Mouse (Mus musculus) limb, embryonic 10.5 days (tissue): ENCODE results near the gene Park7. TPM values are rescaled to one million over a fixed set of nuclear protein-coding genes. Genes with fewer than 3 reads are reported as not detected.

Experiments
- DNase-seq: peaks from one replicate; pipeline ENCODE4 v3.0.0-alpha.2; 2017; ENCODE audit warnings: low spot score
- H3K27ac ChIP-seq: fragments of 300-500 bp; sonication (generic); 2 replicates; pipeline ENCODE4 v1.5.1; 2016; ENCODE audit warnings: mild to moderate bottlenecking
- H3K27me3 ChIP-seq: fragments of 300-500 bp; sonication (generic); 2 replicates; pipeline ENCODE4 v1.6.1; 2016; ENCODE audit warnings: low read depth, mild to moderate bottlenecking; ENCODE audit not compliant: poor library complexity, severe bottlenecking
- H3K36me3 ChIP-seq: fragments of 300-500 bp; sonication (generic); 2 replicates; pipeline ENCODE4 v1.6.1; 2016; ENCODE audit warnings: mild to moderate bottlenecking, moderate library complexity
- H3K4me1 ChIP-seq: fragments of 300-500 bp; sonication (generic); 2 replicates; pipeline ENCODE4 v1.6.1; 2016
- H3K4me3 ChIP-seq: fragments of 300-500 bp; sonication (generic); 2 replicates; pipeline ENCODE4 v1.5.1; 2016; ENCODE audit warnings: mild to moderate bottlenecking, moderate library complexity
- H3K9me3 ChIP-seq: fragments of 300-500 bp; sonication (generic); replicated peaks from 2 replicates; pipeline ENCODE4 v1.6.1; 2016; ENCODE audit warnings: mild to moderate bottlenecking
- WGBS: fragments of 180-500 bp; shearing (Covaris S2); methylation state at CpG from one replicate; pipeline ENCODE4 v1.1.7; 2016; 5-methylcytosine and 5-hydroxymethylcytosine counted together
- polyA plus RNA-seq: library from polyadenylated mRNA; unstranded; fragments of >200 nt; fragmentation: Nextera tagmentation; extraction: Ambion mirVana; gene quantifications from 2 replicates; pipeline ENCODE4 v1.2.1, GENCODE M21; 2016

Park7 gene
- polyA plus RNA-seq, 1 experiment from 2014 or later, result 526 TPM

DNA sequence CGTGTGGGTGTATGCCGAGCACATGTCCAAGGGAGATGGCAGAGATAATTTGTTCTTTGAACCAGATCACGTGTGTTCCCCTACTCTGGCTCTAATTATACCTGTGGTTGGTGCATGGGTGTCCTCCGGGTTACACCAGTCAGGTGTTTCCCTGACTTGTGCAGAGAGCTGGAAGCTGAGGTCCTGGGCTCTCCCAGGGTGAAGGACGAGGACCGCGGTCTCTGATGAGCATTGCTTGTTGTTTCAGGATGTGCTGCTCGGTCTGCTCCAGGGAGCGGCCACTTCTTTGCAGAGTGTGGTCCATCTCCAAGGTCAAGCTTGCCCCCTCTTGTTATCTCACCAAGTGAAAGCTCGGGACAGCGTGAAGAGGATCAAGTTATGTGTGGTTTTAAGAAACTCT lies 48.2 kb downstream of the Park7 start:
- Histone ChIP-seq H3K4me3 (no peak overlapping the region), H3K9me3 (no peaks in the 10 kb centered on the region), H3K27me3 (no peaks in the 10 kb centered on the region), H3K27ac (no peak overlapping the region), H3K36me3 (peaks cover 48% of the 10 kb centered on the region), H3K4me1 (peaks cover 19% of the 10 kb centered on the region)
- 94% methylated on average over 11 of the region's 11 CpGs for WGBS
- DNase-seq, result no peak

- Histone ChIP-seq H3K36me3 (peaks cover 48% of the 10 kb centered on the region), H3K27ac (no peak overlapping the region)
- no peak for DNase-seq
These were observed 48.9 kb downstream of the Park7 start for GRCm38 (mm10) chr4:150865371-150865770.

DNA sequence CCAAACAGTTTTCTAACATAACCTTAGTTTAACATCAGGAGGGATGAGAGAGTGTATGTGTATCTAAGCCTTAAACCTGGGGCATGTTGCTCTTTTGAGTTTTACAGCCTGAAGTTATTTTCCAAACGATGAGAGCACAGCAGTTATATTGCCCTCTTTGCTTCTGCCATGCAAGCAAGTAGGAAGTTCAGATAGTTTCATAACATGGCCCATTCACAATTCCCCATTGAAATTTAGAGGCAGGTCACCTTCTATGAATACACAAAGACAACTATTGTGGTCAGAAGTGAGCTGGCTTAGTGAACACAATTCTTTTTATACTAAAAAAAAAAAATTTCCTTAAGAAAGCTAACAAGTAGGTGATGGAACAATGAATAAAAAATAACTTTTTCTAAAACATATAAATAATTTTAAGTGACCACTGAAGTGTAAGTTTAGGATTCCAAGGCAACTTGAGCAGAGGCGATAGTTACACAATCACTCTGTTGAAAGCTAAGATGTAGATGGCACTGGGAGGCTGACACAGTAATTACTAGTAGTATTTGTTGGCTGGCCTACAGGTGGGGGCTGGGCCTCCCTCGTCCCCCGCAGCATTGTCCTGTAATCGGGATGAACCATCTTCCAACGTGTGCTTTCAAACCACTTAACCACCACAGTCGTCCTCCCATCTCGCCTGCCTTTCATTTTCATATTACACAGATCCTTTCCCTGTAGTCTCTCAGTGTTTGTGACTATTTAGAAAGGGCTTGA lies 51.4 kb downstream of the Park7 start:
- no peak overlapping the region for H3K27ac ChIP-seq
- 69% methylated on average over 8 of the region's 8 CpGs for WGBS
- peaks cover 29% of the 10 kb centered on the region for H3K36me3 ChIP-seq
- no peak for DNase-seq
- H3K4me3 ChIP-seq, result no peak overlapping the region
- no peaks in the 10 kb centered on the region for H3K9me3 ChIP-seq
- no peaks in the 10 kb centered on the region for H3K27me3 ChIP-seq
- peaks cover 2% of the 10 kb centered on the region; the same call in 1 of the 2 replicates for H3K4me1 ChIP-seq

More at GRCm38 (mm10) chr4:150865371-150865770, 48.9 kb downstream of the Park7 start:
- Histone ChIP-seq H3K4me1 (peaks cover 15% of the 10 kb centered on the region; the same call in 1 of the 2 replicates), H3K9me3 (no peaks in the 10 kb centered on the region), H3K27me3 (no peaks in the 10 kb centered on the region), H3K4me3 (no peak overlapping the region)

GRCm38 (mm10) chr4:150861161-150861560 lies 53.1 kb downstream of the Park7 start:
- WGBS, result 87% methylated on average over 2 of the region's 2 CpGs
- Histone ChIP-seq H3K4me1 (peaks cover 11% of the 10 kb centered on the region), H3K27me3 (no peaks in the 10 kb centered on the region)

DNA sequence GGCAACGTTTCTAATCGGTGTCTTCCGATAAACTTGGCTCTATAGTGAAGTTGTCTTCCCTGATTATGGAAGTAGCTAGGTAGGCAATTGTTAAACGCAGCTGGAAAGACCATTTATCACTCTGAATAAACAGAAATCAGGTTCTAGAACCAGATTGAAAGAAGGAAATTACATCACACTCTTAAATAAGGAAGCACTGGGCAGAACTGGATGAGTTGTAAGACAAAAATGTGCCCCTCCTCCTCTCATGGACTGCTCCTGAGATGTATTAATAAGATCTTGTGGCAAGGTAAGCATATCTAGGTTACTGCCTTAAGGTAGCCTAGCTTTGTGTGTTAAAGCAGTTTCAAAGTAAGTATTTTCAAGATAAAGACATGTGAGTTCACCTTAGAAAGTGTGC lies 53.7 kb downstream of the Park7 start:
- DNase-seq, result no peak
- peaks cover 6% of the 10 kb centered on the region for H3K36me3 ChIP-seq
- no peak overlapping the region for H3K4me3 ChIP-seq
- H3K27ac ChIP-seq, result no peak overlapping the region
- H3K9me3 ChIP-seq, result no peaks in the 10 kb centered on the region
- peaks cover 17% of the 10 kb centered on the region for H3K4me1 ChIP-seq
- no peaks in the 10 kb centered on the region for H3K27me3 ChIP-seq
- 91% methylated on average over 4 of the region's 4 CpGs for WGBS

More at GRCm38 (mm10) chr4:150861161-150861560, 53.1 kb downstream of the Park7 start:
- Histone ChIP-seq H3K4me3 (no peak overlapping the region), H3K9me3 (no peaks in the 10 kb centered on the region), H3K27ac (no peak overlapping the region), H3K36me3 (peaks cover 13% of the 10 kb centered on the region)
- DNase-seq, result no peak

- no peak for DNase-seq
- Histone ChIP-seq H3K4me1 (peaks cover 35% of the 10 kb centered on the region), H3K27ac (peak overlapping the region; percentile 98), H3K27me3 (no peaks in the 10 kb centered on the region), H3K9me3 (no peaks in the 10 kb centered on the region), H3K36me3 (no peaks in the 10 kb centered on the region), H3K4me3 (peak overlapping the region; percentile 89)
- under 1% methylated on average over 36 of the region's 43 CpGs for WGBS
These were observed 58.9 kb downstream of the Park7 start for GRCm38 (mm10) chr4:150855346-150855745.

DNA sequence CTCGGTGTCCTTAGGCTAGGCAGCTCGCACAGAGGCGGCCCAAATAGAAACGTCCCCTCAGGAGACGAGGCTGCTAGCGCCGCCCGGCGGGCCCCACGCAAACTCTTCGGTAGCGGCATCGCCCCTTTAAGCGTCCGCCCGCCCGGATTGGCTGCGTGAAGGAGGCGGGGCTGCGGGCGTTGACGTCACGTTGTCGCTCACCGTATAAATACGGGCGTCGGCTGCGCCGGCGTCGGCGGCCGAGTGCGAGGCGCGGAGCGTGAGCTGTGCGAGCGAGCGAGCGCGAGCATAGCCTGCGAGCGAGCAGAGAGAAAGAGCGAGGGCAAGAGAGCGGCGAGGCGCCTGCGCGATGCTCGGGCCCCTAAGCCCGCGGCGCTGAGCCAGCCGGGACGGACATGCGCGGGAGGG lies 59.4 kb downstream of the Park7 start:
- Histone ChIP-seq H3K27ac (peak overlapping the region; percentile 98), H3K9me3 (no peaks in the 10 kb centered on the region), H3K4me3 (peak overlapping the region; percentile 89), H3K36me3 (no peaks in the 10 kb centered on the region), H3K4me1 (peaks cover 35% of the 10 kb centered on the region), H3K27me3 (no peaks in the 10 kb centered on the region)
- peak; percentile 99 for DNase-seq
- WGBS, result under 1% methylated on average over 59 of the region's 59 CpGs

DNA sequence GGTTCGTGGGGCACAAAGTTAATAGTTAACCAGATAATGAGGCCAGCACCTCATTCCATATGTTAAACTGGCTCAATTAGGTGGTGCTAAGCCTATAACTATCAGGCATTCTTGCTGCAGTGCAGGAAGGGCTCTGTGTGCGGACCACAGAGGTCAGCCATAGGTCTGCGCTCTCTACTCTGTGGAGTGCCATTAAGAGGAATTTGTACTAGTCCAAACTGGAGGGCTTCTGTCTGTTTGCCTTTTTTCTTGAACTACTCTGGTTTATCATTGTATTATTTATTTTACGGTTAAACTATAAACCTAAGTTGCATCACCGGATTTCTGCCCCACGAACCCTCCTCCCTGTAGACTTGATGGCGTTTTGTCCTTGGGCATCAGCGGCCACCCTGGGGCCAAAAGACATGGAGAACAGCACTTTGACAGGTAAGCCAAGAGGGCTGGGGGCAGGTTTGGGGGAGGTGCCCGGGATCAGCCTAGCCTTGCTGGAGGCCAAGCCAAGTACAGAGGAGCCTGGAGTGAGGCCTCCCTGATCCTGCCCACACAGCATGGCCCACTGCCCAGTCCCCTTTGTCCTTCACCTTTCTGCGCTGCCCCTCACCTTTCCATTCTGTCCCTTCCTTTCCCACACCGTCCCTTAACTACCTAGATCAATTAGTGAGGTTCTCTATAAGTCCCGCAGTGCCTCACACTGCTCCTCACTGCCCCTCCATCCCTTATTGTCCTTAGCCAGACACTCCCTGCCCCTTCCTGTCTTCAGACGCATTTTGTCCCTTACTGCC lies 60.4 kb downstream of the Park7 start, which contains the start of gene Errfi1:
Gene Errfi1, plus strand, starts transcription at position 240 of the 782 bp plus-strand sequence.
- H3K27me3 ChIP-seq, result no peaks in the 10 kb centered on the region
- H3K36me3 ChIP-seq, result no peaks in the 10 kb centered on the region
- 35% methylated on average over 13 of the region's 13 CpGs for WGBS
- no peaks in the 10 kb centered on the region for H3K9me3 ChIP-seq
- H3K4me3 ChIP-seq, result peak within 1 kb of the TSS; percentile 89
- peaks cover 40% of the 10 kb centered on the region for H3K4me1 ChIP-seq
- H3K27ac ChIP-seq, result peak within 1 kb of the TSS; percentile 98
- DNase-seq, result peak; percentile 54

GRCm38 (mm10) chr4:150852479-150852878 lies 61.8 kb downstream of the Park7 start:
- H3K27ac ChIP-seq, result no peak overlapping the region
- H3K4me3 ChIP-seq, result no peak overlapping the region
- H3K36me3 ChIP-seq, result no peaks in the 10 kb centered on the region
- H3K4me1 ChIP-seq, result peaks cover 45% of the 10 kb centered on the region
- H3K9me3 ChIP-seq, result no peaks in the 10 kb centered on the region
- DNase-seq, result no peak
- no peaks in the 10 kb centered on the region for H3K27me3 ChIP-seq
- WGBS, result 76% methylated on average over 4 of the region's 4 CpGs

- H3K27me3 ChIP-seq, result no peaks in the 10 kb centered on the region
These were observed 62.2 kb downstream of the Park7 start for GRCm38 (mm10) chr4:150852045-150852444.

DNA sequence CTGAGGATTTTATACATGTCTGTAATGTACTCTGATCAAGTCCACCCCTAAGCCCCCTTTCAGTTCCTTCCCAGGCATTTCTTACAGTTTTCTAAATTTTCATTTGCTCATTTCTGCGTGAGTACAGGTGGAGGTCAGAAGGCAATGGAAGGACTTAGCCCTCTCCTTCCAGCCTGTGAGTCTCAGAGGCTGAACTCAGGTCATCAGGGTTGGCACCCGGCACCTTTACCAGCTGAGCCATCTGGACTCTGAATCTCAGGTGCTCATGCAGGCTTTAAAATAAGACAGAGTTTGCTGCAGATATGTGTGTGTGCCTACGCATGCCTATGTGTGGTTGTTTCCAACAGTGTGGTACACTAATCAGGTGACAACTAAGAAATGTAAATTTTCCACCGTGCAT lies 63.3 kb downstream of the Park7 start:
- no peak for DNase-seq
- 89% methylated on average over 4 of the region's 4 CpGs for WGBS
- Histone ChIP-seq H3K4me1 (peaks cover 33% of the 10 kb centered on the region), H3K4me3 (no peak overlapping the region), H3K36me3 (no peaks in the 10 kb centered on the region), H3K9me3 (no peaks in the 10 kb centered on the region), H3K27ac (no peak overlapping the region), H3K27me3 (no peaks in the 10 kb centered on the region)

More at GRCm38 (mm10) chr4:150852045-150852444, 62.2 kb downstream of the Park7 start:
- 71% methylated on average over 8 of the region's 8 CpGs for WGBS
- Histone ChIP-seq H3K9me3 (no peaks in the 10 kb centered on the region), H3K4me1 (peaks cover 44% of the 10 kb centered on the region), H3K36me3 (no peaks in the 10 kb centered on the region), H3K27ac (no peak overlapping the region), H3K4me3 (no peak overlapping the region)
- DNase-seq, result no peak

GRCm38 (mm10) chr4:150849964-150850363 lies 64.3 kb downstream of the Park7 start:
- Histone ChIP-seq H3K27me3 (no peaks in the 10 kb centered on the region), H3K4me1 (peaks cover 27% of the 10 kb centered on the region), H3K4me3 (no peak overlapping the region), H3K36me3 (no peaks in the 10 kb centered on the region), H3K9me3 (no peaks in the 10 kb centered on the region), H3K27ac (no peak overlapping the region)
- WGBS, result 75% methylated on average over 10 of the region's 10 CpGs
- no peak for DNase-seq
